Mouse (Mus musculus): ENCODE results near the gene Fgfr1op. TPM values are rescaled to one million over a fixed set of nuclear protein-coding genes. Genes with fewer than 3 reads are reported as not detected.
"Not testable (repeated sequence)": the region's sequence is repeated elsewhere in the genome, so short reads cannot be mapped to it uniquely, and the experiment has no call there.

The Fgfr1op gene
- polyA plus RNA-seq, 1 experiment from 2014 or later: 32.8 TPM

GRCm38 (mm10) chr17:8165977-8166376 is 676 bp downstream of the Fgfr1op start:
- H3K27ac ChIP-seq (ENCODE audit: low read length); H3K9me3 ChIP-seq (replicated peaks; ENCODE audit: control insufficient read depth, low read length); H3K27me3 ChIP-seq (ENCODE audit: control insufficient read depth, insufficient read depth, low read length); H3K4me1 ChIP-seq (ENCODE audit: control insufficient read depth, insufficient read depth, low read length); ATAC-seq (ENCODE audit: insufficient read depth, low FRiP score); H3K36me3 ChIP-seq (ENCODE audit: control insufficient read depth, insufficient read depth, low read length): not testable (repeated sequence)
- Histone ChIP-seq H3K4me3 (replicated peaks; ENCODE audit: low read length) (peak overlapping the region; percentile 52), H3K4me2 (ENCODE audit: low read depth, low read length) (peak overlapping the region; percentile 44), H3K9ac (ENCODE audit: low read length) (peak overlapping the region; percentile 64)
- WGBS: 0% methylated on average over 11 of the region's 11 CpGs

DNA sequence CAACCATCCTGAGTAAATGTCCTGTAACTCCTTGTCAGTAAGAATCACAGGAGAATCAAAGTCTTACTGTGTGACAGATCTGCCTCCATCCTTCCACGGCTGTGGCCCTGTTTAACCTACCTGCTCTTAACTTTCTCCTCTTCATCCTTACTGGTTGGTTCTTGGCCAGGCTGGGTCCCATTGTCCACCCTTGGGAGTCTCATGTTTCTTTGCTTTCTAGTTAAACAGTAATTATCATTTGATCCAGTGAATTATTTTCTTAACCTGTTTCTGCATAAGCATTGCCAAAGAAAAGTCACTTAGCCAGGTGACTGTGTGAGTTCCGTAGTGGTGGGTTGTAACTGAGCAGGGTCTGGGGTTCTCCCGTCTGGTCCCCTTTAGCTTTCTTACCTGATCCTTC is 1.2 kb downstream of the Fgfr1op start:
- not testable (repeated sequence) for H3K9ac ChIP-seq (ENCODE audit: low read length); H3K27ac ChIP-seq (ENCODE audit: low read length); H3K36me3 ChIP-seq (ENCODE audit: control insufficient read depth, insufficient read depth, low read length); H3K4me1 ChIP-seq (ENCODE audit: control insufficient read depth, insufficient read depth, low read length); H3K9me3 ChIP-seq (replicated peaks; ENCODE audit: control insufficient read depth, low read length); H3K27me3 ChIP-seq (ENCODE audit: control insufficient read depth, insufficient read depth, low read length); ATAC-seq (ENCODE audit: insufficient read depth, low FRiP score)
- Histone ChIP-seq H3K4me2 (ENCODE audit: low read depth, low read length) (peak overlapping the region; percentile 44), H3K4me3 (replicated peaks; ENCODE audit: low read length) (peak overlapping the region; percentile 52)
- WGBS: 17% methylated on average over 2 of the region's 3 CpGs

GRCm38 (mm10) chr17:8167436-8167835 is 2.1 kb downstream of the Fgfr1op start:
- H3K9me3 ChIP-seq (replicated peaks; ENCODE audit: control insufficient read depth, low read length); H3K4me2 ChIP-seq (ENCODE audit: low read depth, low read length); H3K9ac ChIP-seq (ENCODE audit: low read length); H3K4me3 ChIP-seq (replicated peaks; ENCODE audit: low read length); H3K36me3 ChIP-seq (ENCODE audit: control insufficient read depth, insufficient read depth, low read length); H3K27ac ChIP-seq (ENCODE audit: low read length); ATAC-seq (ENCODE audit: insufficient read depth, low FRiP score); H3K4me1 ChIP-seq (ENCODE audit: control insufficient read depth, insufficient read depth, low read length); H3K27me3 ChIP-seq (ENCODE audit: control insufficient read depth, insufficient read depth, low read length): not testable (repeated sequence)
- WGBS: 90% methylated on average over 6 of the region's 8 CpGs

DNA sequence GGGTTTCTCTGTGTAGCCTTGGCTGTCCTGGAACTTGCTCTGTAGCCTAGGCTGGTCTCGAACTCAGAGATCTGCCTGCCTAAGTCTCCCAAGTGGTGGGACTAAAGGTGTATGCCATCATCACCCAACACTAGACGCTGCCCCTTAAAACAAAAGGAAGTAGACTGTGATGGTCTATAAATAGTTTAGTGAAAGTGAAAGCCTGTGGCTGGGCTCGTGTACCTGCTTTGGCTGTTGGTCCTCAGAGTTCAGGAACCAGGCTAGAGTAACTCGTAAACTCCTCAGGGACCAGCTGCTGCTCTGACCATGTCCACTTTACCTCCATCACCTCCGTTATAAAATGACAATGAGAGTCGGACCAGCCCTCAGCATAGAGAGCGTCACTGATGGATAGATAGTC is 5.0 kb downstream of the Fgfr1op start:
- ATAC-seq (ENCODE audit: insufficient read depth, low FRiP score): no peak
- H3K27me3 ChIP-seq (ENCODE audit: control insufficient read depth, insufficient read depth, low read length): no peaks in the 10 kb centered on the region
- no peak overlapping the region for H3K9ac ChIP-seq (ENCODE audit: low read length)
- peaks cover 17% of the 10 kb centered on the region; the same call in 1 of the 2 replicates for H3K36me3 ChIP-seq (ENCODE audit: control insufficient read depth, insufficient read depth, low read length)
- no peaks in the 10 kb centered on the region for H3K9me3 ChIP-seq (replicated peaks; ENCODE audit: control insufficient read depth, low read length)
- H3K4me2 ChIP-seq (ENCODE audit: low read depth, low read length): no peak overlapping the region
- no peaks in the 10 kb centered on the region for H3K4me1 ChIP-seq (ENCODE audit: control insufficient read depth, insufficient read depth, low read length)
- 83% methylated on average over 7 of the region's 7 CpGs for WGBS
- no peak overlapping the region for H3K27ac ChIP-seq (ENCODE audit: low read length)
- no peak overlapping the region for H3K4me3 ChIP-seq (replicated peaks; ENCODE audit: low read length)

- ATAC-seq (ENCODE audit: insufficient read depth, low FRiP score): no peak
- no peaks in the 10 kb centered on the region for H3K9me3 ChIP-seq (replicated peaks; ENCODE audit: control insufficient read depth, low read length)
- H3K27me3 ChIP-seq (ENCODE audit: control insufficient read depth, insufficient read depth, low read length): no peaks in the 10 kb centered on the region
- H3K27ac ChIP-seq (ENCODE audit: low read length): no peak overlapping the region
- H3K4me2 ChIP-seq (ENCODE audit: low read depth, low read length): no peak overlapping the region
- H3K4me1 ChIP-seq (ENCODE audit: control insufficient read depth, insufficient read depth, low read length): no peaks in the 10 kb centered on the region
- no peak overlapping the region for H3K4me3 ChIP-seq (replicated peaks; ENCODE audit: low read length)
- WGBS: 44% methylated on average over 4 of the region's 4 CpGs
- H3K9ac ChIP-seq (ENCODE audit: low read length): no peak overlapping the region
- H3K36me3 ChIP-seq (ENCODE audit: control insufficient read depth, insufficient read depth, low read length): peaks cover 17% of the 10 kb centered on the region; the same call in 1 of the 2 replicates
Observed at GRCm38 (mm10) chr17:8171081-8171480, 5.8 kb downstream of the Fgfr1op start.

GRCm38 (mm10) chr17:8177090-8177489 is 11.8 kb downstream of the Fgfr1op start:
- 92% methylated on average over 5 of the region's 5 CpGs for WGBS
- H3K4me1 ChIP-seq (ENCODE audit: control insufficient read depth, insufficient read depth, low read length): no peaks in the 10 kb centered on the region
- no peak overlapping the region for H3K4me3 ChIP-seq (replicated peaks; ENCODE audit: low read length)
- H3K27ac ChIP-seq (ENCODE audit: low read length): no peak overlapping the region
- peaks cover 10% of the 10 kb centered on the region for H3K36me3 ChIP-seq (ENCODE audit: control insufficient read depth, insufficient read depth, low read length)
- no peaks in the 10 kb centered on the region for H3K9me3 ChIP-seq (replicated peaks; ENCODE audit: control insufficient read depth, low read length)
- H3K27me3 ChIP-seq (ENCODE audit: control insufficient read depth, insufficient read depth, low read length): no peaks in the 10 kb centered on the region
- no peak overlapping the region for H3K4me2 ChIP-seq (ENCODE audit: low read depth, low read length)
- ATAC-seq (ENCODE audit: insufficient read depth, low FRiP score): no peak
- no peak overlapping the region for H3K9ac ChIP-seq (ENCODE audit: low read length)

DNA sequence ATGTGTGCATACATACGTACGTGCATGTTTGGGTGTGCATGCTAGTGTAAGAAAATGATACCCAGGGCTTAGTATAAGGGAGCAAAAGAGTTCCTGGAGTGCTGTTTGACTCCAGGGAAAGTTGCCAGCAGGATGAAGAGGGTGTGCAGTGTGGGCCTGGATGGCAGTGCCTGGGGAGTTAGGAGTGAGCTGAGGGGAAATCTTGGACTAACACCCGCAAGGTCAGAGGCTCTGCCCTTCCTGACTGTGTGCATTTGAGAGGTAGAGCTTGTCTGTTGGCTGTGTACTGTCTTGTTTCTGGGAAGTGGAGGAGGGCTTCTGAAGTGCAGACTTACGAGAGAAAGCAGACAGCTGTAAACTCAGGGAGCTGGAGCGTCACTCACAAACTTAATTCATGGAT is 18.5 kb downstream of the Fgfr1op start:
- 80% methylated on average over 5 of the region's 5 CpGs for WGBS
- no peaks in the 10 kb centered on the region for H3K4me1 ChIP-seq (ENCODE audit: control insufficient read depth, insufficient read depth, low read length)
- H3K27ac ChIP-seq (ENCODE audit: low read length): no peak overlapping the region
- no peaks in the 10 kb centered on the region for H3K9me3 ChIP-seq (replicated peaks; ENCODE audit: control insufficient read depth, low read length)
- H3K4me2 ChIP-seq (ENCODE audit: low read depth, low read length): no peak overlapping the region
- no peak for ATAC-seq (ENCODE audit: insufficient read depth, low FRiP score)
- peaks cover 9% of the 10 kb centered on the region for H3K36me3 ChIP-seq (ENCODE audit: control insufficient read depth, insufficient read depth, low read length)
- no peak overlapping the region for H3K4me3 ChIP-seq (replicated peaks; ENCODE audit: low read length)
- H3K9ac ChIP-seq (ENCODE audit: low read length): no peak overlapping the region
- no peaks in the 10 kb centered on the region for H3K27me3 ChIP-seq (ENCODE audit: control insufficient read depth, insufficient read depth, low read length)

DNA sequence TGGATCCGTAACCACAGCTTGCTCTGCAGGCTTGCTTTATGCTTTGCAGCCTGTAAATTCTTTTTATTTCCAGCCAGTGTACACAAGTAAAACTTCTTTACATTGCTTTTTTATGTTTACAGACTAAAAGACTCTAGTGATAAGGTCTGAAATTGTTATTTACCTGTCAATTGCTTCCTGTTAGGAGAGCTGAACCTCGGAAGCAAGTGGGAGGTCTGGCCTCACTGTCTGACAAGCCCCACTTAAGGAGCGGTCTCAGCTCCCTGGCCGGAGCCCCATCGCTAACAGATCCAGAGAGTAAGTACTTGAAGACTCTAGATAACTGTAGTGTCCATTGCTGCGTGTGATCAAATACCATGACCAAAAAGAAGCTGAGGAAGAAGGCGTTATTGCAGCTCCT is 18.9 kb downstream of the Fgfr1op start:
- H3K4me3 ChIP-seq (replicated peaks; ENCODE audit: low read length): no peak overlapping the region
- peaks cover 9% of the 10 kb centered on the region for H3K36me3 ChIP-seq (ENCODE audit: control insufficient read depth, insufficient read depth, low read length)
- no peaks in the 10 kb centered on the region for H3K27me3 ChIP-seq (ENCODE audit: control insufficient read depth, insufficient read depth, low read length)
- H3K4me1 ChIP-seq (ENCODE audit: control insufficient read depth, insufficient read depth, low read length): no peaks in the 10 kb centered on the region
- no peak overlapping the region for H3K4me2 ChIP-seq (ENCODE audit: low read depth, low read length)
- H3K9me3 ChIP-seq (replicated peaks; ENCODE audit: control insufficient read depth, low read length): no peaks in the 10 kb centered on the region
- no peak overlapping the region for H3K9ac ChIP-seq (ENCODE audit: low read length)
- no peak for ATAC-seq (ENCODE audit: insufficient read depth, low FRiP score)
- H3K27ac ChIP-seq (ENCODE audit: low read length): no peak overlapping the region
- WGBS: 80% methylated on average over 7 of the region's 7 CpGs

- no peak for ATAC-seq (ENCODE audit: insufficient read depth, low FRiP score)
- H3K9me3 ChIP-seq (replicated peaks; ENCODE audit: control insufficient read depth, low read length): no peaks in the 10 kb centered on the region
- H3K4me3 ChIP-seq (replicated peaks; ENCODE audit: low read length): no peak overlapping the region
- peaks cover 13% of the 10 kb centered on the region; the same call in 1 of the 2 replicates for H3K36me3 ChIP-seq (ENCODE audit: control insufficient read depth, insufficient read depth, low read length)
- no peak overlapping the region for H3K27ac ChIP-seq (ENCODE audit: low read length)
- no peaks in the 10 kb centered on the region for H3K27me3 ChIP-seq (ENCODE audit: control insufficient read depth, insufficient read depth, low read length)
- no peaks in the 10 kb centered on the region for H3K4me1 ChIP-seq (ENCODE audit: control insufficient read depth, insufficient read depth, low read length)
- H3K4me2 ChIP-seq (ENCODE audit: low read depth, low read length): no peak overlapping the region
- no peak overlapping the region for H3K9ac ChIP-seq (ENCODE audit: low read length)
- WGBS: 81% methylated on average over 8 of the region's 8 CpGs
Observed at GRCm38 (mm10) chr17:8193678-8194077, 28.4 kb downstream of the Fgfr1op start.
